Mouse (Mus musculus) olfactory bulb, adult 2 months (tissue): ENCODE measurements around the gene Lpgat1.

ENCODE experiments used
- CTCF ChIP-seq: fragments of 200-500 bp; IDR thresholded peaks from 2 replicates; pipeline ENCODE4 v1.5.1; 2012; ENCODE audit warnings: low read depth, mild to moderate bottlenecking, low read length, moderate library complexity; ENCODE audit not compliant: insufficient read depth
- POLR2A ChIP-seq: fragments of 200-500 bp; IDR thresholded peaks from 2 replicates; pipeline ENCODE4 v1.6.1; 2012; ENCODE audit warnings: mild to moderate bottlenecking, low read depth, low read length, moderate library complexity; ENCODE audit not compliant: insufficient read depth

- TF ChIP-seq POLR2A (no peak), CTCF (no peak)
Measured at GRCm38 (mm10) chr1:191740587-191741361, 23.1 kb downstream of the Lpgat1 start.
